Mouse (Mus musculus) CH12.LX (cell line): Measurements from ENCODE around the gene Dmrtc2. TPM values are rescaled to one million over a fixed set of nuclear protein-coding genes. Genes with fewer than 3 reads are reported as not detected.
A peak's percentile ranks its signal among the peaks of the same experiment; 100 is the strongest.

Source experiments
- DNase-seq: peaks from one replicate; pipeline ENCODE4 v3.0.0-alpha.2; 2013; ENCODE audit errors: extremely low read depth
- H3K27ac ChIP-seq: 2 replicates; pipeline ENCODE4 v1.5.1; 2012; ENCODE audit warnings: low read depth, mild to moderate bottlenecking, control low read depth, moderate library complexity; ENCODE audit not compliant: insufficient read depth
- H3K27me3 ChIP-seq: replicated peaks from 2 replicates; pipeline ENCODE3; 2012; ENCODE audit warnings: inconsistent platforms
- H3K36me3 ChIP-seq, 2 experiments: replicated peaks in 1 of 2; 2 replicates each; pipeline versions ENCODE3 to v1.6.1; 2012; ENCODE audit warnings: inconsistent platforms in 1 of 2, low read length in 1 of 2, mild to moderate bottlenecking in 1 of 2, mixed read lengths in 1 of 2, moderate library complexity in 1 of 2; ENCODE audit not compliant: control insufficient read depth in 1 of 2, insufficient read depth in 1 of 2
- H3K4me1 ChIP-seq, 2 experiments: 2 replicates each; pipeline ENCODE4 v1.6.1; 2012; ENCODE audit warnings: inconsistent platforms in 1 of 2, moderate library complexity in 1 of 2; ENCODE audit not compliant: insufficient read depth in 2 of 2, control insufficient read depth in 1 of 2
- H3K4me2 ChIP-seq: 2 replicates; pipeline ENCODE4 v1.6.1; 2012; ENCODE audit warnings: low read depth, mild to moderate bottlenecking, control low read depth; ENCODE audit not compliant: poor library complexity, insufficient read depth, severe bottlenecking
- H3K4me3 ChIP-seq, 3 experiments: fragments of 150-350 bp in 1 of 3; sonication (generic) in 1 of 3; replicated peaks in 1 of 3; 2 replicates each; pipeline versions ENCODE3 to v1.5.1; 2011 to 2012; ENCODE audit warnings: low read depth in 2 of 3, low read length in 2 of 3, mild to moderate bottlenecking in 2 of 3, moderate library complexity in 2 of 3, control low read depth in 1 of 3, improper control_type of control experiment in 1 of 3, inconsistent platforms in 1 of 3, mixed read lengths in 1 of 3; ENCODE audit not compliant: poor library complexity in 1 of 3
- H3K79me2 ChIP-seq: replicated peaks from 2 replicates; pipeline ENCODE4 v1.6.1; 2012; ENCODE audit warnings: mild to moderate bottlenecking, moderate library complexity; ENCODE audit not compliant: control insufficient read depth, poor library complexity, insufficient read depth, severe bottlenecking; ENCODE audit errors: extremely low read depth
- H3K9ac ChIP-seq: 2 replicates; pipeline ENCODE4 v1.6.1; 2012; ENCODE audit warnings: low read depth, mild to moderate bottlenecking, control low read depth, moderate library complexity; ENCODE audit not compliant: insufficient read depth
- H3K9me3 ChIP-seq: replicated peaks from 2 replicates; pipeline ENCODE3; 2012; ENCODE audit warnings: low read length, inconsistent platforms, mixed read lengths
- BHLHE40 ChIP-seq: IDR thresholded peaks from 2 replicates; pipeline ENCODE4 v1.6.1; 2011; ENCODE audit warnings: mild to moderate bottlenecking, low read depth, low read length, improper control_type of control experiment
- CHD1 ChIP-seq: IDR thresholded peaks from 2 replicates; pipeline ENCODE4 v1.6.1; 2012; ENCODE audit warnings: low read depth, low read length, improper control_type of control experiment, inconsistent platforms
- CTCF ChIP-seq, 2 experiments: IDR thresholded peaks in 1 of 2; conservative IDR thresholded peaks in 1 of 2; 2 replicates each; pipeline ENCODE4 v1.5.1; 2011 to 2012; ENCODE audit warnings: low read depth in 2 of 2, low read length in 2 of 2, improper control_type of control experiment in 1 of 2, inconsistent platforms in 1 of 2, mild to moderate bottlenecking in 1 of 2, moderate library complexity in 1 of 2
- E2F4 ChIP-seq: IDR thresholded peaks from 2 replicates; pipeline ENCODE4 v1.6.1; 2011; ENCODE audit warnings: low read depth, low read length, improper control_type of control experiment; ENCODE audit not compliant: insufficient replicate concordance
- EP300 ChIP-seq: IDR thresholded peaks from 2 replicates; pipeline ENCODE4 v1.6.1; 2011; ENCODE audit warnings: low read length, improper control_type of control experiment
- ETS1 ChIP-seq: conservative IDR thresholded peaks from 2 replicates; pipeline ENCODE4 v1.6.1; 2012; ENCODE audit warnings: low read depth, mild to moderate bottlenecking, inconsistent platforms, low read length, improper control_type of control experiment, moderate library complexity
- GABPA ChIP-seq: IDR thresholded peaks from 2 replicates; pipeline ENCODE4 v1.6.1; 2012; ENCODE audit warnings: low read depth, low read length, improper control_type of control experiment, inconsistent platforms; ENCODE audit not compliant: insufficient replicate concordance
- IRF4 ChIP-seq: IDR thresholded peaks from 2 replicates; pipeline ENCODE4 v1.6.1; 2014; ENCODE audit warnings: low read depth, mild to moderate bottlenecking, inconsistent platforms, low read length, improper control_type of control experiment
- JUN ChIP-seq: IDR thresholded peaks from 2 replicates; pipeline ENCODE4 v1.6.1; 2011; ENCODE audit warnings: low read depth, mild to moderate bottlenecking, low read length, improper control_type of control experiment, moderate library complexity; ENCODE audit not compliant: insufficient read depth
- JUND ChIP-seq: conservative IDR thresholded peaks from 2 replicates; pipeline ENCODE4 v1.6.1; 2011; ENCODE audit warnings: low read depth, low read length, improper control_type of control experiment
- KAT2A ChIP-seq: IDR thresholded peaks from 2 replicates; pipeline ENCODE4 v1.6.1; 2012; ENCODE audit warnings: low read length, improper control_type of control experiment, inconsistent platforms; ENCODE audit not compliant: insufficient replicate concordance
- MAFK ChIP-seq: IDR thresholded peaks from 2 replicates; pipeline ENCODE4 v1.6.1; 2011; ENCODE audit warnings: low read length, improper control_type of control experiment; ENCODE audit not compliant: insufficient replicate concordance
- MYC ChIP-seq: IDR thresholded peaks from 2 replicates; pipeline ENCODE4 v1.6.1; 2011; ENCODE audit warnings: low read depth, mild to moderate bottlenecking, improper control_type of control experiment, low read length
- NELFE ChIP-seq: IDR thresholded peaks from 2 replicates; pipeline ENCODE4 v1.6.1; 2011; ENCODE audit warnings: low read depth, low read length, improper control_type of control experiment
- NRF1 ChIP-seq: IDR thresholded peaks from 2 replicates; pipeline ENCODE4 v1.6.1; 2014; ENCODE audit warnings: low read depth, mild to moderate bottlenecking, inconsistent platforms, low read length, improper control_type of control experiment, moderate library complexity
- POLR2A ChIP-seq: IDR thresholded peaks from 2 replicates; pipeline ENCODE4 v1.6.1; 2011; ENCODE audit warnings: low read depth, mild to moderate bottlenecking, improper control_type of control experiment, low read length
- POLR2AphosphoS2 ChIP-seq: IDR thresholded peaks from 2 replicates; pipeline ENCODE4 v1.6.1; 2011; ENCODE audit warnings: low read depth, low read length, improper control_type of control experiment
- RAD21 ChIP-seq: IDR thresholded peaks from 2 replicates; pipeline ENCODE4 v1.6.1; 2011; ENCODE audit warnings: low read depth, mild to moderate bottlenecking, low read length, improper control_type of control experiment, moderate library complexity
- RCOR1 ChIP-seq: conservative IDR thresholded peaks from 2 replicates; pipeline ENCODE4 v1.6.1; 2012; ENCODE audit warnings: low read depth, mild to moderate bottlenecking, inconsistent platforms, low read length, improper control_type of control experiment
- SIN3A ChIP-seq: IDR thresholded peaks from 2 replicates; pipeline ENCODE4 v1.6.1; 2012; ENCODE audit warnings: low read length, improper control_type of control experiment, inconsistent platforms
- TBP ChIP-seq: conservative IDR thresholded peaks from 2 replicates; pipeline ENCODE4 v1.6.1; 2011; ENCODE audit warnings: low read depth, low read length, improper control_type of control experiment
- UBTF ChIP-seq: IDR thresholded peaks from 2 replicates; pipeline ENCODE4 v1.6.1; 2012; ENCODE audit warnings: low read depth, mild to moderate bottlenecking, inconsistent platforms, low read length, improper control_type of control experiment, moderate library complexity
- USF1 ChIP-seq: IDR thresholded peaks from 2 replicates; pipeline ENCODE4 v1.6.1; 2014; ENCODE audit warnings: low read depth, mild to moderate bottlenecking, inconsistent platforms, low read length, improper control_type of control experiment
- ZKSCAN1 ChIP-seq: IDR thresholded peaks from 2 replicates; pipeline ENCODE4 v1.6.1; 2012; ENCODE audit warnings: low read depth, inconsistent platforms, low read length, improper control_type of control experiment, borderline replicate concordance
- ZMIZ1 ChIP-seq: IDR thresholded peaks from 2 replicates; pipeline ENCODE4 v1.6.1; 2012; ENCODE audit warnings: low read depth, mild to moderate bottlenecking, inconsistent platforms, low read length, improper control_type of control experiment
- ZNF384 ChIP-seq: IDR thresholded peaks from 2 replicates; pipeline ENCODE4 v1.6.1; 2012; ENCODE audit warnings: low read depth, low read length, improper control_type of control experiment, inconsistent platforms
- dilution Hi-C: fragments of 300-500 bp; cut with MboI; formaldehyde crosslinking; loops from 2 replicates; pipeline ENCODE4 v1.14.3; 2020; ENCODE audit warnings: low sequenced_read_pairs; ENCODE audit not compliant: extremely low pct_unique_long_range_greater_than_20kb, extremely low pct_ligation_motif_present
- in situ Hi-C: fragments of 300-500 bp; cut with MboI; formaldehyde crosslinking; loops from 3 replicates; pipeline ENCODE4 v1.14.3; 2019; ENCODE audit warnings: low sequenced_read_pairs, low pct_ligation_motif_present, low pct_unique_long_range_greater_than_20kb, mixed read lengths
- polyA plus RNA-seq: library from polyadenylated mRNA; unstranded; fragments of >175 nt; gene quantifications from 2 replicates; pipeline ENCODE4 v1.2.1, GENCODE M21; 2012; ENCODE audit warnings: low read depth; ENCODE audit not compliant: insufficient read length
- total RNA-seq, 2 experiments: library from RNA; depleted of rRNA; stranded (reverse); fragments of 300-350 nt in 1 of 2; fragments of >200 nt in 1 of 2; gene quantifications; 2 replicates each; pipeline ENCODE4 v1.2.3; 2012 to 2014

Dmrtc2 gene
- total and polyA plus RNA-seq, 3 experiments, result not detected

GRCm38 (mm10) chr7:24904936-24905335 lies 35.1 kb downstream of the Dmrtc2 start (continued):
- TF ChIP-seq E2F4 (no peak), MAFK (no peak), CHD1 (no peak)

GRCm38 (mm10) chr7:24906551-24906950 lies 36.7 kb downstream of the Dmrtc2 start:
- H3K36me3 ChIP-seq, result peaks cover 39 to 63% of the 10 kb centered on the region in 2 experiments
- in situ Hi-C loops, result loop anchor here (10.0 kb wide), 1 partner anchor 52 kb away; no protein-coding TSS in a partner anchor
- peaks cover 34% of the 10 kb centered on the region for H3K79me2 ChIP-seq
- H3K4me3 ChIP-seq, result no peak overlapping the region
- H3K4me2 ChIP-seq, result no peak overlapping the region
- dilution Hi-C loops, result no loop called here
- no peaks in the 10 kb centered on the region for H3K9me3 ChIP-seq
- no peaks in the 10 kb centered on the region for H3K27me3 ChIP-seq
- H3K27ac ChIP-seq, result no peak overlapping the region
- TF ChIP-seq SIN3A (no peak), NRF1 (no peak), USF1 (no peak), EP300 (no peak), JUND (no peak), JUN (no peak), KAT2A (no peak), MYC (no peak), ZMIZ1 (no peak), CTCF (conservative IDR thresholded peaks at IDR 0.05 in 1 of 2, IDR thresholded peaks at IDR 0.05 in 1 of 2; ENCODE audit: low read depth in 2 of 2, low read length in 2 of 2) (no peak), POLR2A (no peak), GABPA (no peak)
- no peak for DNase-seq
- H3K4me1 ChIP-seq, result peaks cover 16 to 37% of the 10 kb centered on the region in 2 experiments
- H3K9ac ChIP-seq, result no peak overlapping the region

- DNase-seq, result no peak
- H3K27ac ChIP-seq, result no peak overlapping the region
- no peak overlapping the region for H3K4me3 ChIP-seq
- in situ Hi-C loops (loop anchor here (10.0 kb wide), 1 partner anchor 52 kb away; no protein-coding TSS in a partner anchor), dilution Hi-C loops (no loop called here)
- peaks cover 45 to 70% of the 10 kb centered on the region in 2 experiments for H3K36me3 ChIP-seq
- H3K79me2 ChIP-seq, result peaks cover 34% of the 10 kb centered on the region
- peaks cover 16 to 31% of the 10 kb centered on the region in 2 experiments for H3K4me1 ChIP-seq
- TF ChIP-seq SIN3A (no peak), ZMIZ1 (no peak), ZKSCAN1 (no peak), TBP (no peak), RCOR1 (no peak), BHLHE40 (no peak), CTCF (conservative IDR thresholded peaks at IDR 0.05 in 1 of 2, IDR thresholded peaks at IDR 0.05 in 1 of 2; ENCODE audit: low read depth in 2 of 2, low read length in 2 of 2) (0 out of 4 replicates have a peak, but pooled peaks of 1 of the 2 experiments have one; percentile 7), MAFK (no peak), GABPA (no peak), ZNF384 (no peak), ETS1 (no peak), USF1 (no peak), JUND (no peak), JUN (no peak), EP300 (no peak), NELFE (no peak), KAT2A (no peak), RAD21 (peak; percentile 4), IRF4 (no peak), POLR2AphosphoS2 (0 out of 2 replicates have a peak, but pooled peaks have one; percentile 55), UBTF (no peak), POLR2A (no peak)
- no peaks in the 10 kb centered on the region for H3K27me3 ChIP-seq
- no peaks in the 10 kb centered on the region for H3K9me3 ChIP-seq
- no peak overlapping the region for H3K9ac ChIP-seq
- no peak overlapping the region for H3K4me2 ChIP-seq
These were observed 37.4 kb downstream of the Dmrtc2 start for GRCm38 (mm10) chr7:24907211-24907748.
